Mouse (Mus musculus) ES-Bruce4 (cell line): ENCODE results near the gene Cdk5rap2.

Experiments used
- CTCF ChIP-seq: IDR thresholded peaks from one replicate; pipeline ENCODE4 v1.8.1; 2011; ENCODE audit warnings: low read depth, low read length
- EP300 ChIP-seq: IDR thresholded peaks from 2 replicates; pipeline ENCODE4 v1.6.1; 2011; ENCODE audit warnings: low read depth, low read length; ENCODE audit not compliant: insufficient read depth
- POLR2A ChIP-seq: IDR thresholded peaks from one replicate; pipeline ENCODE4 v1.8.1; 2011; ENCODE audit warnings: low read length; ENCODE audit not compliant: insufficient read depth

DNA sequence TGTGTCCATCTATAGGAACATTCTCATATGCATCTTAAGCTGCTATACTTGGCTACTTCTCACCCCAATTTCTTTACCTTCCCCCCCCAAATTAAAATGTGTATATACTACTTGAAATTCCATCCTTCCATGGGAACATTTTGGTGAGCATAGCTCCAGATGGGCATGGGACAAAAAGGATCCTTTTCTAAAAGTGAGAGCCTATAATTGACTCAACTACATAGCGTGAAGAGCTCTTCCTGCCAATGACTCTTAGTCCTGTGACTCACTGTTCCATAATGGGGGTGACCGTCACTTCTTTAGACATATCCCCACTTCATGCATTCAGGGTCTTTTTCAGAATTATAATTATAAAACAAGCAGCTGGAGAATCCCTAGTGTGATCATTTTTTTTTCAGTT is 224.3 kb downstream of the Cdk5rap2 start:
- TF ChIP-seq CTCF = no peak
- TF ChIP-seq EP300 = no peak
- no peak for TF ChIP-seq POLR2A
